Comparison of ENCODE assay signal across 11 mouse cellular contexts in genomic region chr7:71311411-71311810, GRCm38 (mm10). TPM values are rescaled to one million over a fixed set of nuclear protein-coding genes. Genes with fewer than 3 reads are reported as not detected.
A peak's percentile ranks its signal among the peaks of the same experiment; 100 is the strongest.
DNase-seq lines count a peak whose midpoint lies in the region; ATAC-seq lines count a peak whose summit lies in the region.
"Had no signal": no experiment of that assay in that cellular context is flagged by ENCODE, and none has a peak within 500 bp of the region (broad histone marks: within the 10 kb centered on the region; RNA-seq: fewer than 3 reads in every experiment).

No protein-coding gene starts in this region.

- peak; percentile 39 for DNase-seq in embryo, embryonic 10 days (ENCODE audit: low spot score)
- DNase-seq in embryo, embryonic 9.5 days (ENCODE audit: extremely low spot score): no peak
- DNase-seq in heart, adult 8-10 months (ENCODE audit: low spot score): peak; percentile 65
- DNase-seq in lung, postnatal 36 days: peak; percentile 61
- no peak for DNase-seq in MN1 (ENCODE audit: low spot score)
- no peak for DNase-seq in layer of hippocampus, adult 18-20 months (ENCODE audit: low spot score in 2 of 2)

- peaks cover 41% of the 10 kb centered on the region for H3K4me1 ChIP-seq in kidney, embryonic 15.5 days

- H3K4me3 ChIP-seq in kidney, embryonic 15.5 days (replicated peaks): no peak overlapping the region

- H3K9me3 ChIP-seq in kidney, embryonic 15.5 days (replicated peaks): no peaks in the 10 kb centered on the region

- H3K27ac ChIP-seq in kidney, embryonic 15.5 days: peak overlapping the region; percentile 78

- no peaks in the 10 kb centered on the region for H3K36me3 ChIP-seq in kidney, embryonic 15.5 days

- H3K27me3 ChIP-seq in kidney, embryonic 15.5 days: no peaks in the 10 kb centered on the region

- H3K4me2 ChIP-seq in kidney, embryonic 15.5 days: no peak overlapping the region

- ATAC-seq in kidney, embryonic 15.5 days (replicated peaks; ENCODE audit: low FRiP score): peak; percentile 64
- no peak for ATAC-seq in activated CD4-positive, CD25-positive, alpha-beta regulatory T cell, adult 4 months

- WGBS in kidney, embryonic 15.5 days: 19% methylated on average over 11 of the region's 11 CpGs

- H3K9ac ChIP-seq in kidney, embryonic 15.5 days: no peak overlapping the region

RNA-seq across cellular contexts. Expression of gene Gm10295, which starts 39.9 kb away (rescaled TPM):
- not detected for total RNA-seq in heart, adult 8-10 months (2022)
- not detected in 2 replicates for polyA plus RNA-seq in kidney, embryonic 15.5 days (2015; fragmentation: Nextera tagmentation; extraction: Ambion mirVana)
- not detected for polyA plus RNA-seq in activated CD4-positive, CD25-positive, alpha-beta regulatory T cell, adult 4 months (2017; shearing (Covaris generic))
- not detected for total RNA-seq in layer of hippocampus, adult 18-20 months (2021)
- total RNA-seq: left cerebral cortex, postnatal 36 days; neutrophil, adult 5-6 weeks had no signal
- polyA plus RNA-seq: urinary bladder, adult 2 months had no signal

Comparison
In these comparisons a context has a peak if more than half of its experiments do, and no peak if none do; other contexts are left out.
1. DNase-seq: peak in embryo, embryonic 10 days (single experiment), heart, adult 8-10 months (single experiment) and lung, postnatal 36 days (single experiment); none in embryo, embryonic 9.5 days (single experiment), MN1 (single experiment) and layer of hippocampus, adult 18-20 months (0 of 2).